Mouse (Mus musculus) E14TG2a.4 (cell line): Measurements from ENCODE around the gene Ryr3.

ENCODE experiments used
- CTCF ChIP-seq: conservative IDR thresholded peaks from 2 replicates; pipeline ENCODE4 v1.5.1; 2014; ENCODE audit warnings: low read length
- POU5F1 ChIP-seq: IDR thresholded peaks from 2 replicates; pipeline ENCODE4 v1.6.1; 2014; ENCODE audit warnings: low read length, borderline replicate concordance

- TF ChIP-seq CTCF = no peak
- no peak for TF ChIP-seq POU5F1
Measured at GRCm38 (mm10) chr2:112720715-112721114, 496.2 kb downstream of the Ryr3 start.
